Mouse (Mus musculus): ENCODE results near the gene Acbd7.
A peak's percentile ranks its signal among the peaks of the same experiment; 100 is the strongest.

Acbd7 gene

GRCm38 (mm10) chr2:3335611-3336301, at the start of gene Acbd7:
Gene Acbd7 (plus strand): TSS chr2:3336168.
- DNase-seq (ENCODE audit: low spot score), result peak; percentile 78

- DNase-seq (ENCODE audit: low spot score), result no peak
These were observed 49.7 kb upstream of the Acbd7 start for GRCm38 (mm10) chr2:3286243-3286642.

GRCm38 (mm10) chr2:3289581-3289980, 46.4 kb upstream of the Acbd7 start:
- DNase-seq (ENCODE audit: low spot score), result no peak

GRCm38 (mm10) chr2:3292170-3292569, 43.8 kb upstream of the Acbd7 start:
- DNase-seq (ENCODE audit: low spot score), result no peak

- DNase-seq (ENCODE audit: low spot score), result no peak
These were observed 40.1 kb upstream of the Acbd7 start for GRCm38 (mm10) chr2:3295826-3296225.

- DNase-seq (ENCODE audit: low spot score), result no peak
These were observed 30.4 kb upstream of the Acbd7 start for GRCm38 (mm10) chr2:3305426-3306025.

- no peak for DNase-seq (ENCODE audit: low spot score)
These were observed 12.8 kb upstream of the Acbd7 start for GRCm38 (mm10) chr2:3323132-3323531.

GRCm38 (mm10) chr2:3324381-3325130, 11.4 kb upstream of the Acbd7 start:
- no peak for DNase-seq (ENCODE audit: low spot score)

- DNase-seq (ENCODE audit: low spot score), result no peak
These were observed 9.4 kb upstream of the Acbd7 start for GRCm38 (mm10) chr2:3326547-3326946.

GRCm38 (mm10) chr2:3327351-3327750, 8.6 kb upstream of the Acbd7 start:
- peak; percentile 52 for DNase-seq (ENCODE audit: low spot score)

- no peak for DNase-seq (ENCODE audit: low spot score)
These were observed 4.8 kb upstream of the Acbd7 start for GRCm38 (mm10) chr2:3331071-3331703.

- peak; percentile 60 for DNase-seq (ENCODE audit: low spot score)
These were observed 3.9 kb upstream of the Acbd7 start for GRCm38 (mm10) chr2:3332056-3332455.

GRCm38 (mm10) chr2:3332484-3333242, 3.3 kb upstream of the Acbd7 start, which contains the start of gene Rpp38:
Gene Rpp38 (minus strand): TSS chr2:3332643.
- DNase-seq (ENCODE audit: low spot score), result peak; percentile 99

GRCm38 (mm10) chr2:3333761-3334160, 2.2 kb upstream of the Acbd7 start:
- no peak for DNase-seq (ENCODE audit: low spot score)

- DNase-seq (ENCODE audit: low spot score), result no peak
These were observed 12.5 kb downstream of the Acbd7 start for GRCm38 (mm10) chr2:3348422-3348821.

- peak; percentile 64 for DNase-seq (ENCODE audit: low spot score)
These were observed 13.0 kb downstream of the Acbd7 start for GRCm38 (mm10) chr2:3348919-3349318.

GRCm38 (mm10) chr2:3353160-3353559, 17.2 kb downstream of the Acbd7 start:
- no peak for DNase-seq (ENCODE audit: low spot score)

- no peak for DNase-seq (ENCODE audit: low spot score)
These were observed 19.8 kb downstream of the Acbd7 start for GRCm38 (mm10) chr2:3355793-3356192.

GRCm38 (mm10) chr2:3356311-3356710, 20.3 kb downstream of the Acbd7 start:
- DNase-seq (ENCODE audit: low spot score), result no peak

GRCm38 (mm10) chr2:3357887-3358286, 21.9 kb downstream of the Acbd7 start:
- DNase-seq (ENCODE audit: low spot score), result no peak

GRCm38 (mm10) chr2:3361067-3361466, 25.1 kb downstream of the Acbd7 start:
- DNase-seq (ENCODE audit: low spot score), result no peak

GRCm38 (mm10) chr2:3365127-3365526, 29.2 kb downstream of the Acbd7 start:
- no peak for DNase-seq (ENCODE audit: low spot score)
